Mouse (Mus musculus) MEL (cell line): ENCODE measurements around the gene Endou. TPM values are rescaled to one million over a fixed set of nuclear protein-coding genes. Genes with fewer than 3 reads are reported as not detected.

Source experiments
- DNase-seq: peaks from one replicate; pipeline ENCODE4 v3.0.0; 2011; ENCODE audit warnings: low read depth, low spot score
- H3K27ac ChIP-seq: 2 replicates; pipeline ENCODE4 v1.5.1; 2012; ENCODE audit warnings: low read depth, mild to moderate bottlenecking, control low read depth, low read length, moderate library complexity; ENCODE audit not compliant: control insufficient read depth
- H3K27me3 ChIP-seq, 2 experiments: fragments of 150-350 bp in 1 of 2; sonication (generic) in 1 of 2; 2 replicates each; pipeline ENCODE4 v1.6.1; 2012; ENCODE audit warnings: low read length in 2 of 2, mild to moderate bottlenecking in 2 of 2, improper control_type of control experiment in 1 of 2, moderate library complexity in 1 of 2; ENCODE audit not compliant: insufficient read depth in 2 of 2, control insufficient read depth in 1 of 2
- H3K36me3 ChIP-seq, 2 experiments: 2 replicates each; pipeline ENCODE4 v1.6.1; 2012 to 2014; ENCODE audit warnings: low read length in 2 of 2, improper control_type of control experiment in 1 of 2, inconsistent platforms in 1 of 2, mild to moderate bottlenecking in 1 of 2; ENCODE audit not compliant: insufficient read depth in 2 of 2, control insufficient read depth in 1 of 2
- H3K4me1 ChIP-seq, 2 experiments: fragments of 150-350 bp in 1 of 2; sonication (generic) in 1 of 2; 2 replicates each; pipeline ENCODE4 v1.6.1; 2012; ENCODE audit warnings: low read length in 2 of 2, improper control_type of control experiment in 1 of 2, mild to moderate bottlenecking in 1 of 2; ENCODE audit not compliant: insufficient read depth in 2 of 2, control insufficient read depth in 1 of 2
- H3K4me3 ChIP-seq, 2 experiments: fragments of 150-350 bp in 1 of 2; sonication (generic) in 1 of 2; 2 replicates each; pipeline ENCODE4 v1.5.1; 2012; ENCODE audit warnings: low read depth in 2 of 2, low read length in 2 of 2, mild to moderate bottlenecking in 2 of 2, moderate library complexity in 2 of 2, control low read depth in 1 of 2, improper control_type of control experiment in 1 of 2; ENCODE audit not compliant: control insufficient read depth in 1 of 2, insufficient read depth in 1 of 2
- H3K79me2 ChIP-seq: 2 replicates; pipeline ENCODE4 v1.6.1; 2012; ENCODE audit warnings: mild to moderate bottlenecking, low read length, moderate library complexity; ENCODE audit not compliant: control insufficient read depth, poor library complexity, insufficient read depth
- H3K9ac ChIP-seq: 2 replicates; pipeline ENCODE4 v1.6.1; 2012; ENCODE audit warnings: low read depth, mild to moderate bottlenecking, control low read depth, low read length, moderate library complexity; ENCODE audit not compliant: control insufficient read depth, poor library complexity, severe bottlenecking
- H3K9me3 ChIP-seq: fragments of 150-350 bp; sonication (generic); replicated peaks from 2 replicates; pipeline ENCODE4 v1.6.1; 2012; ENCODE audit warnings: mild to moderate bottlenecking, low read length, improper control_type of control experiment, moderate library complexity; ENCODE audit not compliant: insufficient read depth
- CHD1 ChIP-seq: IDR thresholded peaks from 2 replicates; pipeline ENCODE4 v1.6.1; 2012; ENCODE audit warnings: low read depth, mild to moderate bottlenecking, inconsistent platforms, low read length, improper control_type of control experiment
- E2F4 ChIP-seq: IDR thresholded peaks from 2 replicates; pipeline ENCODE4 v1.6.1; 2011; ENCODE audit warnings: low read depth, low read length, improper control_type of control experiment, borderline replicate concordance
- EP300 ChIP-seq, 2 experiments: IDR thresholded peaks; 2 replicates each; pipeline ENCODE4 v1.6.1; 2011; ENCODE audit warnings: improper control_type of control experiment in 2 of 2, low read length in 2 of 2, low read depth in 1 of 2, mild to moderate bottlenecking in 1 of 2
- ETS1 ChIP-seq: IDR thresholded peaks from 2 replicates; pipeline ENCODE4 v1.6.1; 2012; ENCODE audit warnings: low read depth, mild to moderate bottlenecking, inconsistent platforms, low read length, improper control_type of control experiment, moderate library complexity
- GATA1 ChIP-seq: IDR thresholded peaks from 2 replicates; pipeline ENCODE4 v1.6.1; 2011; ENCODE audit warnings: low read depth, low read length, improper control_type of control experiment
- JUND ChIP-seq: IDR thresholded peaks from 2 replicates; pipeline ENCODE4 v1.6.1; 2011; ENCODE audit warnings: low read depth, mild to moderate bottlenecking, improper control_type of control experiment, low read length
- KAT2A ChIP-seq: conservative IDR thresholded peaks from 2 replicates; pipeline ENCODE4 v1.6.1; 2012; ENCODE audit warnings: low read depth, low read length, improper control_type of control experiment, inconsistent platforms
- MAFK ChIP-seq: IDR thresholded peaks from 2 replicates; pipeline ENCODE4 v1.6.1; 2011; ENCODE audit warnings: low read depth, mild to moderate bottlenecking, low read length, improper control_type of control experiment, borderline replicate concordance
- MAZ ChIP-seq: IDR thresholded peaks from 2 replicates; pipeline ENCODE4 v1.6.1; 2012; ENCODE audit warnings: low read depth, mild to moderate bottlenecking, inconsistent platforms, low read length, improper control_type of control experiment
- MEF2A ChIP-seq: IDR thresholded peaks from 2 replicates; pipeline ENCODE4 v1.6.1; 2014; ENCODE audit warnings: low read depth, mild to moderate bottlenecking, inconsistent platforms, low read length, improper control_type of control experiment; ENCODE audit not compliant: poor library complexity, insufficient replicate concordance, severe bottlenecking; ENCODE audit errors: extremely low read depth
- MXI1 ChIP-seq: IDR thresholded peaks from 2 replicates; pipeline ENCODE4 v1.6.1; 2011; ENCODE audit warnings: mild to moderate bottlenecking, low read depth, low read length, improper control_type of control experiment
- MYB ChIP-seq: IDR thresholded peaks from 2 replicates; pipeline ENCODE4 v1.6.1; 2011; ENCODE audit warnings: mild to moderate bottlenecking, low read depth, low read length, improper control_type of control experiment
- MYC ChIP-seq: IDR thresholded peaks from 2 replicates; pipeline ENCODE4 v1.6.1; 2011; ENCODE audit warnings: low read depth, mild to moderate bottlenecking, low read length, improper control_type of control experiment, moderate library complexity
- NRF1 ChIP-seq: IDR thresholded peaks from 2 replicates; pipeline ENCODE4 v1.6.1; 2014; ENCODE audit warnings: low read depth, mild to moderate bottlenecking, inconsistent platforms, low read length, improper control_type of control experiment, moderate library complexity; ENCODE audit not compliant: poor library complexity, insufficient read depth, severe bottlenecking
- POLR2A ChIP-seq, 2 experiments: IDR thresholded peaks; 2 replicates each; pipeline ENCODE4 v1.6.1; 2011 to 2012; ENCODE audit warnings: low read length in 2 of 2, mild to moderate bottlenecking in 2 of 2, control low read depth in 1 of 2, improper control_type of control experiment in 1 of 2, low read depth in 1 of 2, moderate library complexity in 1 of 2; ENCODE audit not compliant: control insufficient read depth in 1 of 2, insufficient read depth in 1 of 2, poor library complexity in 1 of 2
- POLR2AphosphoS2 ChIP-seq: IDR thresholded peaks from 2 replicates; pipeline ENCODE4 v1.6.1; 2011; ENCODE audit warnings: low read length, improper control_type of control experiment
- POLR2AphosphoS5 ChIP-seq: IDR thresholded peaks from 2 replicates; pipeline ENCODE4 v1.6.1; 2012; ENCODE audit warnings: low read depth, borderline replicate concordance, mild to moderate bottlenecking, inconsistent platforms, low read length, moderate library complexity, mixed read lengths
- RCOR1 ChIP-seq: IDR thresholded peaks from 2 replicates; pipeline ENCODE4 v1.6.1; 2012; ENCODE audit warnings: low read depth, mild to moderate bottlenecking, inconsistent platforms, low read length, improper control_type of control experiment
- SIN3A ChIP-seq: IDR thresholded peaks from 2 replicates; pipeline ENCODE4 v1.6.1; 2012; ENCODE audit warnings: low read length, improper control_type of control experiment, inconsistent platforms
- SMC3 ChIP-seq: IDR thresholded peaks from 2 replicates; pipeline ENCODE4 v1.6.1; 2011; ENCODE audit warnings: low read depth, low read length, improper control_type of control experiment
- TCF12 ChIP-seq: IDR thresholded peaks from 2 replicates; pipeline ENCODE4 v1.6.1; 2014; ENCODE audit warnings: low read depth, mild to moderate bottlenecking, inconsistent platforms, low read length, improper control_type of control experiment, moderate library complexity
- USF1 ChIP-seq: IDR thresholded peaks from 2 replicates; pipeline ENCODE4 v1.6.1; 2014; ENCODE audit warnings: low read depth, mild to moderate bottlenecking, inconsistent platforms, low read length, improper control_type of control experiment, moderate library complexity
- ZC3H11A ChIP-seq: IDR thresholded peaks from 2 replicates; pipeline ENCODE4 v1.6.1; 2012; ENCODE audit warnings: low read depth, mild to moderate bottlenecking, inconsistent platforms, low read length, improper control_type of control experiment
- ZNF384 ChIP-seq: IDR thresholded peaks from 2 replicates; pipeline ENCODE4 v1.6.1; 2012; ENCODE audit warnings: low read depth, mild to moderate bottlenecking, inconsistent platforms, low read length, improper control_type of control experiment
- polyA plus RNA-seq, 2 experiments: library from polyadenylated mRNA; stranded (reverse) in 1 of 2; unstranded in 1 of 2; fragments of >175 nt in 1 of 2; fragments of >200 nt in 1 of 2; gene quantifications; 2 replicates each; pipeline versions ENCODE4 v1.2.1 to v1.2.4; 2012; ENCODE audit warnings: low replicate concordance in 2 of 2, low read depth in 1 of 2; ENCODE audit not compliant: insufficient read length in 2 of 2, insufficient read depth in 1 of 2, missing spikeins in 1 of 2
- total RNA-seq: library from RNA; depleted of rRNA; stranded (reverse); fragments of 300-350 nt; gene quantifications from 2 replicates; pipeline ENCODE4 v1.2.3, GENCODE M21; 2012

Gene Endou
- total and polyA plus RNA-seq, 3 experiments, result 0.08 to 0.10 TPM; not detected in 1

- Histone ChIP-seq H3K79me2 (no peaks in the 10 kb centered on the region), H3K9me3 (no peaks in the 10 kb centered on the region), H3K4me3 (no peak overlapping the region), H3K36me3 (peaks cover 0 to 24% of the 10 kb centered on the region in 2 experiments; a peak in 2 of 4 replicates), H3K27ac (peak overlapping the region; percentile 57), H3K27me3 (peaks cover 0 to 7% of the 10 kb centered on the region in 2 experiments; a peak in 1 of 4 replicates), H3K4me1 (peaks cover 7 to 26% of the 10 kb centered on the region in 2 experiments), H3K9ac (no peak overlapping the region)
- DNase-seq, result peak; percentile 65
- TF ChIP-seq GATA1, result peak; percentile 53
- TF ChIP-seq JUND, result no peak
- TF ChIP-seq MYC, result no peak
- TF ChIP-seq EP300 (IDR thresholded peaks at IDR 0.05; ENCODE audit: low read depth in 1 of 2, low read length in 2 of 2), result peak; percentile 72 to 75
- TF ChIP-seq SIN3A, result peak; percentile 57
- peak; percentile 58; the same call in 1 of the 2 replicates for TF ChIP-seq RCOR1
- peak; percentile 61 for TF ChIP-seq TCF12
- TF ChIP-seq MXI1, result 0 out of 2 replicates have a peak, but pooled peaks have one; percentile 21
- TF ChIP-seq ZC3H11A, result no peak
- peak; percentile 72 for TF ChIP-seq ETS1
Observed at GRCm38 (mm10) chr15:97715734-97716133, 15.4 kb downstream of the Endou start.

DNA sequence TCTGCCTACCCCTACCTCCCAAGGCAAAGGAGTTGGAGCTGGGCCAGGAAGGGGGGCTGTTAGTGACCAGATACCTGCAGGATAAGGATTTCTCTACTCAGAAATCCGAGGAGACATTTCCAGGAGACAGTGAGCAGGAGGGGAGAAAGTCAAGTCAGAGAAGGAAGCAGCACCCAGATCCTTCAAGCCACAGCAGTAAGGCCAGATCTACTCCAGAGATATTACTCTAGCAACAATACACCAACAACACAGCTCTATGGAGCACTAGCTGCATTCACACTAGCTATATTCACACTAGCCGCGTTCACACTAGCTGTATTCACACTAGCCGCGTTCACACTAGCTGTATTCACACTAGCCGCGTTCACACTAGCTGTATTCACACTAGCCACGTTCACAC lies 16.1 kb downstream of the Endou start:
- Histone ChIP-seq H3K9me3 (no peaks in the 10 kb centered on the region), H3K9ac (0 out of 2 replicates have a peak overlapping the region, but pooled peaks have one; percentile 9), H3K36me3 (peaks cover 0 to 24% of the 10 kb centered on the region in 2 experiments; a peak in 2 of 4 replicates), H3K4me3 (no peak overlapping the region), H3K27ac (no peak overlapping the region), H3K27me3 (peaks cover 0 to 8% of the 10 kb centered on the region in 2 experiments; a peak in 1 of 4 replicates), H3K4me1 (peaks cover 7 to 26% of the 10 kb centered on the region in 2 experiments), H3K79me2 (no peaks in the 10 kb centered on the region)
- peak; percentile 58 for DNase-seq
- TF ChIP-seq CHD1 (no peak), USF1 (no peak), GATA1 (peak; percentile 71), MYB (no peak)

GRCm38 (mm10) chr15:97712546-97712945 lies 18.6 kb downstream of the Endou start:
- Histone ChIP-seq H3K36me3 (peaks cover 0 to 24% of the 10 kb centered on the region in 2 experiments; a peak in 2 of 4 replicates), H3K9ac (no peak overlapping the region), H3K27me3 (peaks cover 0 to 3% of the 10 kb centered on the region in 2 experiments; a peak in 1 of 4 replicates), H3K9me3 (no peaks in the 10 kb centered on the region), H3K79me2 (no peaks in the 10 kb centered on the region), H3K27ac (no peak overlapping the region), H3K4me3 (no peak overlapping the region), H3K4me1 (peaks cover 7 to 25% of the 10 kb centered on the region in 2 experiments)
- TF ChIP-seq MAFK (no peak), POLR2AphosphoS5 (no peak), ZC3H11A (no peak), NRF1 (no peak), MYB (no peak), MAZ (no peak), E2F4 (no peak), KAT2A (no peak), ZNF384 (no peak), MEF2A (no peak), POLR2AphosphoS2 (no peak), POLR2A (IDR thresholded peaks at IDR 0.05; ENCODE audit: control insufficient read depth in 1 of 2, insufficient read depth in 1 of 2, low read depth in 1 of 2, low read length in 2 of 2, poor library complexity in 1 of 2) (no peak), SMC3 (no peak), TCF12 (no peak)
- no peak for DNase-seq
